Mouse (Mus musculus) limb, embryonic 13.5 days (tissue): ENCODE measurements around the gene Eif3g. TPM values are rescaled to one million over a fixed set of nuclear protein-coding genes. Genes with fewer than 3 reads are reported as not detected.
A peak's percentile ranks its signal among the peaks of the same experiment; 100 is the strongest.

ENCODE experiments used
- ATAC-seq: fragments of 200-750 bp; cut with Nextera tagmentation; 2 replicates; pipeline ENCODE4 v1.8.0; 2017; ENCODE audit warnings: low read depth, moderate number of reproducible peaks, moderate TSS enrichment; ENCODE audit not compliant: low FRiP score
- H3K27ac ChIP-seq: fragments of 300-500 bp; sonication (generic); 2 replicates; pipeline ENCODE4 v1.5.1; 2015; ENCODE audit warnings: inconsistent platforms, mild to moderate bottlenecking, moderate library complexity
- H3K27me3 ChIP-seq: fragments of 300-500 bp; sonication (generic); 2 replicates; pipeline ENCODE4 v1.6.1; 2015; ENCODE audit warnings: mild to moderate bottlenecking, inconsistent platforms
- H3K36me3 ChIP-seq: fragments of 300-500 bp; sonication (generic); 2 replicates; pipeline ENCODE4 v1.6.1; 2015; ENCODE audit warnings: inconsistent platforms, mild to moderate bottlenecking, moderate library complexity
- H3K4me1 ChIP-seq: fragments of 300-500 bp; sonication (generic); 2 replicates; pipeline ENCODE4 v1.6.1; 2015; ENCODE audit warnings: inconsistent platforms
- H3K4me2 ChIP-seq: fragments of 300-500 bp; sonication (generic); replicated peaks from 2 replicates; pipeline ENCODE4 v1.6.1; 2015; ENCODE audit warnings: inconsistent platforms, mild to moderate bottlenecking, moderate library complexity
- H3K4me3 ChIP-seq: fragments of 300-500 bp; sonication (generic); 2 replicates; pipeline ENCODE4 v1.5.1; 2015; ENCODE audit warnings: moderate library complexity, mild to moderate bottlenecking, inconsistent platforms
- H3K9ac ChIP-seq: fragments of 300-500 bp; sonication (generic); 2 replicates; pipeline ENCODE4 v1.6.1; 2015; ENCODE audit warnings: mild to moderate bottlenecking, inconsistent platforms
- H3K9me3 ChIP-seq: fragments of 300-500 bp; sonication (generic); 2 replicates; pipeline ENCODE4 v1.6.1; 2016; ENCODE audit warnings: inconsistent platforms
- WGBS: fragments of 180-500 bp; shearing (Covaris S2); methylation state at CpG from one replicate; pipeline ENCODE4 v1.1.7; 2015; 5-methylcytosine and 5-hydroxymethylcytosine counted together
- microRNA-seq: library from miRNA; unstranded; fragments of <30 nt; microRNA quantifications from one replicate; pipeline ENCODE4, GENCODE M21; 2016
- polyA plus RNA-seq: library from polyadenylated mRNA; unstranded; fragments of >200 nt; fragmentation: Nextera tagmentation; extraction: Ambion mirVana; gene quantifications from 2 replicates; pipeline ENCODE4 v1.2.1, GENCODE M21; 2015

Gene Eif3g
- polyA plus RNA-seq, 1 experiment from 2014 or later, result 329 TPM

GRCm38 (mm10) chr9:20870211-20871173 is 27.9 kb downstream of the Eif3g start:
- Histone ChIP-seq H3K4me3 (no peak overlapping the region), H3K36me3 (no peaks in the 10 kb centered on the region), H3K4me2 (no peak overlapping the region), H3K9ac (no peak overlapping the region), H3K9me3 (no peaks in the 10 kb centered on the region; the same call in 1 of the 2 replicates), H3K27me3 (peaks cover 73% of the 10 kb centered on the region), H3K4me1 (0 out of 2 replicates have a peak, but pooled peaks cover 5% of the 10 kb centered on the region), H3K27ac (no peak overlapping the region)
- ATAC-seq, result no peak
- WGBS, result 73% methylated on average over 12 of the region's 12 CpGs

- Histone ChIP-seq H3K27me3 (peaks cover 67% of the 10 kb centered on the region), H3K36me3 (no peaks in the 10 kb centered on the region), H3K4me3 (peak overlapping the region; percentile 47), H3K4me1 (0 out of 2 replicates have a peak, but pooled peaks cover 5% of the 10 kb centered on the region), H3K9me3 (no peaks in the 10 kb centered on the region; the same call in 1 of the 2 replicates), H3K9ac (peak overlapping the region; percentile 60; the same call in 1 of the 2 replicates), H3K4me2 (peak overlapping the region; percentile 65), H3K27ac (no peak overlapping the region)
- no peak for ATAC-seq
- 4% methylated on average over 19 of the region's 19 CpGs for WGBS
These were observed 29.2 kb downstream of the Eif3g start for GRCm38 (mm10) chr9:20869246-20869645.

- 9% methylated on average over 53 of the region's 53 CpGs for WGBS
- Histone ChIP-seq H3K4me1 (0 out of 2 replicates have a peak, but pooled peaks cover 5% of the 10 kb centered on the region), H3K27ac (no peak within 1 kb of the TSS), H3K4me2 (peak within 1 kb of the TSS; percentile 65), H3K9ac (peak within 1 kb of the TSS; percentile 60), H3K9me3 (no peaks in the 10 kb centered on the region; the same call in 1 of the 2 replicates), H3K36me3 (no peaks in the 10 kb centered on the region), H3K4me3 (peak within 1 kb of the TSS; percentile 47), H3K27me3 (peaks cover 65% of the 10 kb centered on the region)
- peak; percentile 33; the same call in 1 of the 2 replicates for ATAC-seq
These were observed 29.9 kb downstream of the Eif3g start, which contains the start of gene A230050P20Rik for GRCm38 (mm10) chr9:20868448-20869001. Gene A230050P20Rik (plus strand): TSS chr9:20868642.

- Histone ChIP-seq H3K4me3 (no peak overlapping the region), H3K4me2 (no peak overlapping the region), H3K27ac (no peak overlapping the region), H3K9ac (no peak overlapping the region), H3K4me1 (0 out of 2 replicates have a peak, but pooled peaks cover 5% of the 10 kb centered on the region), H3K9me3 (no peaks in the 10 kb centered on the region; the same call in 1 of the 2 replicates), H3K27me3 (peaks cover 60% of the 10 kb centered on the region), H3K36me3 (no peaks in the 10 kb centered on the region)
- WGBS, result 62% methylated on average over 3 of the region's 3 CpGs
- ATAC-seq, result no peak
These were observed 31.5 kb downstream of the Eif3g start for GRCm38 (mm10) chr9:20866879-20867278.

- peaks cover 15% of the 10 kb centered on the region for H3K27me3 ChIP-seq
- no peaks in the 10 kb centered on the region for H3K4me1 ChIP-seq
- no peak overlapping the region for H3K27ac ChIP-seq
- H3K9ac ChIP-seq, result no peak overlapping the region
- H3K4me3 ChIP-seq, result no peak overlapping the region
- H3K36me3 ChIP-seq, result no peaks in the 10 kb centered on the region
- H3K9me3 ChIP-seq, result no peaks in the 10 kb centered on the region
- H3K4me2 ChIP-seq, result no peak overlapping the region
- WGBS, result 59% methylated on average over 4 of the region's 4 CpGs
- no peak for ATAC-seq
These were observed 36.2 kb downstream of the Eif3g start for GRCm38 (mm10) chr9:20862225-20862624.

- WGBS, result 9% methylated on average over 4 of the region's 4 CpGs
- Histone ChIP-seq H3K4me1 (no peaks in the 10 kb centered on the region), H3K4me2 (no peak overlapping the region), H3K4me3 (no peak overlapping the region), H3K27ac (no peak overlapping the region), H3K9ac (no peak overlapping the region), H3K36me3 (no peaks in the 10 kb centered on the region), H3K27me3 (peaks cover 11% of the 10 kb centered on the region), H3K9me3 (no peaks in the 10 kb centered on the region)
- no peak for ATAC-seq
These were observed 36.6 kb downstream of the Eif3g start for GRCm38 (mm10) chr9:20861821-20862220.

- ATAC-seq, result no peak
- 45% methylated on average over 6 of the region's 6 CpGs for WGBS
- Histone ChIP-seq H3K9ac (no peak overlapping the region), H3K4me3 (no peak overlapping the region), H3K4me2 (no peak overlapping the region), H3K36me3 (no peaks in the 10 kb centered on the region), H3K27ac (no peak overlapping the region), H3K4me1 (no peaks in the 10 kb centered on the region), H3K9me3 (no peaks in the 10 kb centered on the region), H3K27me3 (no peaks in the 10 kb centered on the region)
These were observed 38.5 kb downstream of the Eif3g start for GRCm38 (mm10) chr9:20859926-20860325.

- H3K9ac ChIP-seq, result no peak overlapping the region
- H3K27ac ChIP-seq, result no peak overlapping the region
- no peak overlapping the region for H3K4me3 ChIP-seq
- no peaks in the 10 kb centered on the region for H3K4me1 ChIP-seq
- no peaks in the 10 kb centered on the region for H3K27me3 ChIP-seq
- no peaks in the 10 kb centered on the region for H3K36me3 ChIP-seq
- ATAC-seq, result no peak; the same call in 1 of the 2 replicates
- H3K9me3 ChIP-seq, result no peaks in the 10 kb centered on the region
- WGBS, result 8% methylated on average over 6 of the region's 6 CpGs
- H3K4me2 ChIP-seq, result no peak overlapping the region
These were observed 41.3 kb downstream of the Eif3g start for GRCm38 (mm10) chr9:20857131-20857530.

- Histone ChIP-seq H3K4me2 (no peak overlapping the region), H3K27me3 (no peaks in the 10 kb centered on the region), H3K36me3 (no peaks in the 10 kb centered on the region), H3K4me1 (no peaks in the 10 kb centered on the region), H3K27ac (no peak overlapping the region), H3K9ac (no peak overlapping the region), H3K4me3 (no peak overlapping the region), H3K9me3 (no peaks in the 10 kb centered on the region)
- WGBS, result 78% methylated on average over 2 of the region's 2 CpGs
- no peak for ATAC-seq
These were observed 48.2 kb downstream of the Eif3g start for GRCm38 (mm10) chr9:20850179-20850578.

Small RNA genes within 50 kb of the gene (microRNA-seq; reads per million reads assigned to microRNA genes)
- not detected for gene Mir7081

Other genes with a start within 250 kb of the Eif3g start
- 49.9 and 50.5 TPM in 2 replicates for gene Pin1, start 246.5 kb downstream of the Eif3g start, polyA plus RNA-seq
- gene Olfm2, start 152.3 kb downstream of the Eif3g start, polyA plus RNA-seq, result 4.9 and 5.7 TPM in 2 replicates
- 0.60 and 0.62 TPM in 2 replicates for gene Col5a3, start 83.6 kb downstream of the Eif3g start, polyA plus RNA-seq
- gene Rdh8, start 80.1 kb downstream of the Eif3g start, polyA plus RNA-seq, result not detected in 2 replicates
- 4.6 and 5.6 TPM in 2 replicates for gene A230050P20Rik, start 30.0 kb downstream of the Eif3g start, polyA plus RNA-seq
- 2.9 and 3.3 TPM in 2 replicates for gene Angptl6, start 18.9 kb downstream of the Eif3g start, polyA plus RNA-seq
- gene Ppan, start 10.4 kb downstream of the Eif3g start, polyA plus RNA-seq, result 85.9 and 91.3 TPM in 2 replicates
- 97.6 and 104 TPM in 2 replicates for gene Dnmt1, start 61.3 kb upstream of the Eif3g start, polyA plus RNA-seq
- 60.3 and 66.9 TPM in 2 replicates for gene S1pr2, start 78.2 kb upstream of the Eif3g start, polyA plus RNA-seq
- 131 and 133 TPM in 2 replicates for gene Mrpl4, start 104.1 kb upstream of the Eif3g start, polyA plus RNA-seq
- 12.3 and 13.9 TPM in 2 replicates for gene Icam1, start 117.4 kb upstream of the Eif3g start, polyA plus RNA-seq
- gene Icam4, start 130.8 kb upstream of the Eif3g start, polyA plus RNA-seq, result 0.62 and 2.2 TPM in 2 replicates
- 0.05 and 0.08 TPM in 2 replicates for gene Icam5, start 133.4 kb upstream of the Eif3g start, polyA plus RNA-seq
- 1.0 and 1.3 TPM in 2 replicates for gene Zglp1, start 168.5 kb upstream of the Eif3g start, polyA plus RNA-seq
- 0.59 and 0.88 TPM in 2 replicates for gene Gm49373, start 174.5 kb upstream of the Eif3g start, polyA plus RNA-seq
- 54.8 and 61.6 TPM in 2 replicates for gene Fdx1l, start 175.0 kb upstream of the Eif3g start, polyA plus RNA-seq
- 1.8 and 2.1 TPM in 2 replicates for gene Gm38431, start 193.4 kb upstream of the Eif3g start, polyA plus RNA-seq
- 55.0 and 63.2 TPM in 2 replicates for gene Raver1, start 193.4 kb upstream of the Eif3g start, polyA plus RNA-seq
- 13.7 and 16.5 TPM in 2 replicates for gene Tyk2, start 232.6 kb upstream of the Eif3g start, polyA plus RNA-seq